Mouse (Mus musculus) gastrocnemius, postnatal 36 days (tissue): Measurements from ENCODE around the gene Cited2. TPM values are rescaled to one million over a fixed set of nuclear protein-coding genes. Genes with fewer than 3 reads are reported as not detected.

Source experiments
- DNase-seq, 2 experiments: peaks; one replicate each; pipeline ENCODE4 v3.0.0; 2022
- intact Hi-C: fragments of 180-260 bp; cut with DNase I; formaldehyde crosslinking; loops from one replicate; pipeline ENCODE4 v1.15.1; 2025
- total RNA-seq, 2 experiments: library from RNA; stranded (reverse); gene quantifications; 2 replicates each; pipeline ENCODE4 v1.2.3; 2021

Gene Cited2
- total RNA-seq, 2 experiments from 2014 or later = 45.9 to 51.3 TPM

DNA sequence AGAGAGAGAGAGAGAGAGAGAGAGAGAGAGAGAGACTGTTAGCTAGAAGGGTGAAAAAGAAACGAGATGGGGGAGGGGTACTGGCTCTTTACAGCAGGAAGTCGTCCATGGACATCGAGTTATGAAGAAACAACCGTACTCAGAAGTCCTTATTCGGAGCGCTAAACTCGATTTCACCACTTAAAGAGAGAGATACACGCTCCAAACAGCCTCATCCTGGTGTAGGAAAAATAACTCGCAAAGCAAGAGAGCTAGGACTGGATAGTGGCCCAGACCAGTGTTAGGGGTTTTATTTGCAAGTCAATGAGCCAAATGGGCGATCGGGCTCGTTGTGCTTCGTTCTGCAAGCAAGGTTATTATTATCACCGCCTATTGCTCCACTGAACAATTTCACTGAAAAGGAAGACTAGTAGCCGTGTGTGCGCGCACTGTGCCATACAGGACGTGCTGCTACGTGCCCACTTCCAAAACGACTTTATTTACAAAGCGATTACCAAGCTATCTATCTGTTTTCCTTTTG, 1.4 kb upstream of the Cited2 start:
- intact Hi-C loops = loop anchor here (5.0 to 10.0 kb wide), 4 partner anchors 199 to 1167 kb away; no protein-coding TSS in a partner anchor
- DNase-seq = no peak

DNA sequence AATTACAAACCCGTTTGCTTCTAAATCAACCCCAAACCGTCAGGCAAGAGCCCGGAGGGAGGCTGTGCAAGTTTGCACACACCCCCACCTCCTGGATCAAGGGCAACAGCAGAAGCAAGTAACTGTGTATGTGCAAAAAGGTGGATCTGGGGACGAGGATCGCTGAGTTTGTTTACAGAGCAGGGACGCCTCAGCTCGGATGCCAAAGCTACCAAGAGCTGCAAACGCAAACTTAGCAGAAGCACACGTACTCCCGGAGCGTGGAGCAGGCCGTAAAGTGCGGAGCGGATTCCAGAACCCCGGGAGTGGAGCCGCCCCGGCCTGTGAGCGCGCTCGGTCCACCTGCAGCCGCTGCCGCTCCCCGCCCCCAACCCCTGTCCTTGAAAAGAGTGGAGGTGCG, 860 bp upstream of the Cited2 start:
- intact Hi-C loops = loop anchor here (5.0 to 10.0 kb wide), 4 partner anchors 200 to 1167 kb away; no protein-coding TSS in a partner anchor
- peak; percentile 93 to 96 for DNase-seq

DNA sequence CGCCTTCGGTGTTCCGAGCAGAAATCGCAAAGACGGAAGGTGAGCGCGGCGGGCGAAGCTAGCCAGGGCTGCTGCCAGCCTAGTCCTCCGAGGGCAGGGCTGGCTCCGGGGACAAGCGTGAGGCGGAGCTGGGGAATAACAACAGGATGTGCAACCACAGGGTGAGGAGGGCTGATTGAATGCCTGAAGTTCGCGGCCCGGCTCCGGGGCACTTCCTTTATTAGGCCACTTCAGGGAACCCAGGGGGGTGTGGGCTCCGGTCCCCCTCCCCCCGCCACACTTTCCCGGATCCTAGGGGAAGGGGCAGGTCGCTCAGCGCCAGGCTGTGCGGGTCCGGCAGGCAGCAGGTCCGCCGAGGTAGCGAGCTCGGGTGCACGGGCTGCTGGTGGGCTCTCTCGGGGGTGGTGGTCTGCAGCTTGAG, 413 bp downstream of the Cited2 start:
- no peak for DNase-seq
- intact Hi-C loops = loop anchor here (5.0 to 10.0 kb wide), 4 partner anchors 201 to 1169 kb away; no protein-coding TSS in a partner anchor

DNA sequence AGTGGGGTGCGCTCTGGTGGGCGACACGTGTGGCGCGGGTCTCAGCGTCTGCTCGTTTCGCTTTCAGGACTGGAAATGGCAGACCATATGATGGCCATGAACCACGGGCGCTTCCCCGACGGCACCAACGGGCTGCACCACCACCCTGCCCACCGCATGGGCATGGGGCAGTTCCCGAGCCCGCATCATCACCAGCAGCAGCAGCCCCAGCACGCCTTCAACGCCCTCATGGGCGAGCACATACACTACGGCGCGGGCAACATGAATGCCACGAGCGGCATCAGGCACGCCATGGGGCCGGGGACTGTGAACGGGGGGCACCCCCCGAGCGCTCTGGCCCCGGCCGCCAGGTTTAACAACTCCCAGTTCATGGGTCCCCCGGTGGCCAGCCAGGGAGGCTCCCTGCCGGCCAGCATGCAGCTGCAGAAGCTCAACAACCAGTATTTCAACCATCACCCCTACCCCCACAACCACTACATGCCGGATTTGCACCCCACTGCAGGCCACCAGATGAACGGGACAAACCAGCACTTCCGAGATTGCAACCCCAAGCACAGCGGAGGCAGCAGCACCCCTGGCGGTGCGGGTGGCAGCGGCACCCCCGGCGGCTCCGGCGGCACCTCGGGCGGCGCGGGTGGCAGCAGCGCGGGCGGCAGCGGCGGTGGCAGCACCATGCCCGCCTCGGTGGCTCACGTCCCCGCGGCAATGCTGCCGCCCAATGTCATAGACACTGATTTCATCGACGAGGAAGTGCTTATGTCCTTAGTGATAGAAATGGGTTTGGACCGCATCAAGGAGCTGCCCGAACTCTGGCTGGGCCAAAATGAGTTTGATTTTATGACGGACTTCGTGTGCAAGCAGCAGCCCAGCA, 1.1 kb downstream of the Cited2 start:
- intact Hi-C loops = loop anchor here (5.0 to 10.0 kb wide), 4 partner anchors 202 to 1169 kb away; no protein-coding TSS in a partner anchor
- peak; percentile 52 to 67 for DNase-seq

DNA sequence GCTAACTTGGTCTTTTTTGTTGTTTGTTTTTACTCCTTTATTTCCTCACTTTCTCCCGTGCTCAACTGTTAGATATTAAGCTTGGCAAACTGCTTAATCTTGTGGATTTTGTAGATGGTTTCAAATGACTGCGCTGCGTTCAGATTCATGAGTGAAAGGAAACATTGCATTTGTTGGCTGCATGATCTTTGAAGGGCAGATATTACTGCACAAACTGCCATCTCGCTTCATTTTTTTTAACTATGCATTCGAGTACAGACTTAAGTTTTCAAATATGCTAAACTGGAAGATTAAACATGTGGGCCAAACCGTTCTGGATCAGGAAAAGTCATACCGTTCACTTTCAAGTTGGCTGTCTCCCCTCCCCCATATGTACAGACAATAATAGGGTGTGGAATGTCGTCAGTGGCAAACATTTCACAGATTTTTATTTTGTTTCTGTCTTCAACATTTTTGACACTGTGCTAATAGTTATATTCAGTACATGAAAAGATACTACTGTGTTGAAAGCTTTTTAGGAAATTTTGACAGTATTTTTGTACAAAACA, 2.1 kb downstream of the Cited2 start:
- intact Hi-C loops = loop anchor here (10.0 kb wide), 3 partner anchors 360 to 1170 kb away; no protein-coding TSS in a partner anchor
- DNase-seq = no peak

DNA sequence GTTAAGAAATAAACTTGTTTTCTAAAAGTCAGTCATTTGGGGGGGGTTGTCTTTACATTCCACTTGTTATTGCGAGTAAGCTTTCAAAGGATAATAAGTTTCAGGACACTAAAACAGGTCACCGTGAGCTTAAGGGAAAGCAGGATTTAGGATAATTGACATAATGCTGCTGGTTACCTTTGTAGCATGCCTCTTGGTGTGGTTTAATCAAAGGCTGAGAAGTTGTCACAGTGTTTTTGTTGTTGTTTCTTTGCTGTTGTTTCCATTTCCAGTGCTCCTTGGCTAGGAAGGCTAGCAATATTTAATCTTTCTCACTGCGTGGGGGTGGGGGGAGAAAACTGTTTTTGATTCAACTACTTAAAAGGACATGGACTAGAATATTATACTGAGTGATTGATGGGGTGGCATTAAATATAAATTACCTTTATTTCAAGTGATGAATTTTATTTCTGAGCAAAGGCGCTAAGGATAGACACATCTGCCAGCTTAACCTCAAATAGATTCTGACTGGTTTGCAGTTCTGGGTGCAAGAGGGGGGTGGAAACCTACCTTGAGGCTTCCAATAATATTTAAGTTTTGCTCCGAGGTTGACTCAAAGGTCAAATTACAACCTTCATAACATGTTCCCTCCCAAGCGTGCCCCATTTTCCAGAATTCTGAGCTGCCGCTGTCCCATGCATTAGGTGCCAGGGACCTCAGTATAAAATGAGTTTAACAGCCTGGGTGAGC, 2.8 kb downstream of the Cited2 start:
- intact Hi-C loops = loop anchor here (10.0 kb wide), 3 partner anchors 361 to 1171 kb away; no protein-coding TSS in a partner anchor
- DNase-seq = no peak

DNA sequence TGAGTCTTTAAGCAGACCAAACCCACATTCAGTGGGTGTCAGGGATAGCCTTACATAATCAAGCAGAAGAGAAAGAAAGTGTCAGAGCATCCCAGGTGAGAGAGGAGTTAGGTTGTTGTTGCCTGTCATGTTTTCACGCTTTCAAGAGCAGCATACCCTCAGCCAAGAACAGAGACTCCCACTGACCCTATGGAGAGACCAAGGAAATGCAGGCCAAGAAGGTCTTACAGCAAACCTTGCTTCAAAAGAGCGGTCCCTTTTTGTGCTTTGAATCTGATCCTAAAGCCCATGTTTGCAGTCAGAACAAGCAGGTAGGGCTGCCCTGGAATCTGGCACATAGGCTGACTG, 3.3 kb downstream of the Cited2 start:
- intact Hi-C loops = loop anchor here (10.0 kb wide), 3 partner anchors 362 to 1172 kb away; no protein-coding TSS in a partner anchor
- DNase-seq = no peak

DNA sequence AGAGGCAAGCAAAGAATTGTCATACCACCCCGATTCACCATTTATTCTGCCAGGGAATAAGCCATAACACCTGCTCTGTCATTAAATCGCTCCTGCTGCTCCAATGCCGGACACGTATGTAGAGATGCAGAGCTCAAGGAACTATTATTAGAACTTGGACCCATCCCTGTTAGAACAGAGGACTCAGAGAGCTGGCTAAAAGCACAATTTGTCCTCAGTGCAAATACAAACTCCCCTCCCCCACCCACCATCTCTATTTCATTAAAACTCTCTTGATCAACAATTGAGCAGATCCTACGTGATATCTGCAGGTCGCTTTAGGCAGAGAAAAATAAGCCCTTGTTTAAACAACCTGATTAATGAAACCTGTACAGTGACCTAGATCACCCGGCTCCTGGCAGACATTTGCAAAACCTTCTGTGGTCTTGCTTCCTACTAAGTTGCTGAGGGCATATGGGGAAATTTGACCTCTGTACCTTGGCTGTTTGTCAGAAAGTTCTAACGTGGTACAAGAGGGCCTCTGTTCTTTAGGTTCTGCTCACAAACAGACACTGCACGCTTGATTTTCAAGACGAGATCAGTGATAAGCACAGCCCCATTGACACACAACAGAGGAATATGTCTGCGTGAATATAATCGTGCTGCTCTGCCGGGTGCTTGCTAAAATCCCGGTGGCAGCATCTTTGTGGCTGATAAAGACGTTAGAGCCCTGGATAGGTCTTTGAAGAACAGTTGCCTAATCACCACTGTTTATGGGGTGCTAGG, 4.3 kb downstream of the Cited2 start:
- intact Hi-C loops = loop anchor here (10.0 kb wide), 3 partner anchors 363 to 1173 kb away; no protein-coding TSS in a partner anchor
- peak in 1 of 2 experiments; percentile 28 for DNase-seq

DNA sequence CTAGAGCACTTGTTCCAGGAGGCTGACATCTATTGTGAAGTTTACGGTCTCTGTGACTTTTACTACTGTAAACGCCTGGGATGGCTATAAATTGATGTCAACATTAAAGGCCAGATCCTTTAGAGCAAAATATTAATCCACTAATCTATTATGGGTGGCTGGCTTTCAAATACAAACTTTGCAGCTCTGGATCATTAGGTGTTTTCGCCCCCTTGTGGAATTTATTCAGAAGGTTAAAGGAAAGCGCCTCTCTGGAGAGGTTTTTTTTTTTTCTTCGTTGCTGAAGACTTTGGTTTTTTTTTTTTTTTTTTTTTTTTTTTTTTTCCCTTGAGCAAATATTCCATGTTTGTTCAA, 4.9 kb downstream of the Cited2 start:
- intact Hi-C loops = loop anchor here (10.0 kb wide), 3 partner anchors 363 to 1173 kb away; no protein-coding TSS in a partner anchor
- DNase-seq = no peak

DNA sequence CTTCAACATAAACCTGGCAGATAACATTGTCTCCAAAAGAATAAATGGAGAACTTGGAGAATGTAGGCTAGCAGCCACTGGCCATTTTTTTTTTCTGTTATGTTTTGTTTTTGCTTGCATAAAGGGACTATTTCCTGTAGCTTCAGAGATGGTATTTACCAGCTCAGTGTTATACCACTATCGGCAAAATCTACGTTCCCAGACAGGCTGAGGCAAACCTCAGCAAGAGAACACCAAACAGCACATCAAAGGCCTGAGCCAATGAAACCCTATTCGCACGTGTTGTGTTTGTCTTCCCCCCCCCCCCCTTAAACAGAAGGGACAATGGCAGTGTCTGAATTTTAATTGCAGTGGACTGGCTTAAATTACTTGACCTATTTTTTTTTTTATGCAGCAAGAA, 5.7 kb downstream of the Cited2 start:
- intact Hi-C loops = loop anchor here (10.0 kb wide), 3 partner anchors 364 to 1174 kb away; no protein-coding TSS in a partner anchor
- DNase-seq = no peak

DNA sequence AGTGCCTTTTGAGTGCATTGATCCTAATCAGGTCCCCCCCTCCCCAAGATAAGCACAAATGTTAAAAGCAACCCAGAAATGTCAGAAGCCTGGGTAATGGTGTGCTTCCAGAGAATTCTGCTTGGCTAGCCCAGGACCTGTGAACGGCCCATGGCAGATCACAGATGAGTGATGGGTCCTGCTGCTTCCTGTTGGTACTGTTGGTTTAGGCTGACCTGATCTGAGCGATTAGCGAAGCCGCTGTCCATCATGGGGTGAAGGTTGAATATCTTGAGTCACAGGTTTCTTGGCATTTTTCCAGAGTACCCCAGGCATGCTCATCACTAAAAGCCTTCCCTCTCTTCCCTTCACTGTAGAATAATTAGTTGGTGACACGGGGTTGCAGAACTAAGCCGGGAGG, 6.5 kb downstream of the Cited2 start:
- intact Hi-C loops = loop anchor here (10.0 kb wide), 3 partner anchors 365 to 1175 kb away; no protein-coding TSS in a partner anchor
- no peak for DNase-seq

DNA sequence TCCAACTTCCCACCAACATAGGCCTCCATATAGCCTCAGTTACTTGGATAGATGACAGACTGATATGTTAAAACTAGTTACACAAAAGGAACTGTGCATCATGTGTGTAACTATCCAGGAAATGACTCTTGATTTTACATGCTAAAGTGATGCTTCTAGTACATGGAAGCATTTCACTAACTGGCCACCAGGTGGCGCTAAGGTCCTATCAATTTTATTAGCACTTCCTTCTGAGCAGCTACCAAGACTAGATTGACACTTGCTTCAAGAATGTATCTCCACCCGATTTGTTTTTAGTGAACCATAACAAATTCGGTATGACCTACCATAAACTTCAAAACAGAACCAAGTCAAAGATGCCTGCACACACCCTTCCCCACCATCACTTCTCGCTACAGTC, 10.0 kb downstream of the Cited2 start:
- peak; percentile 58 to 66 for DNase-seq
- intact Hi-C loops = loop anchor here (2.0 to 10.0 kb wide), 3 partner anchors 138 to 464 kb away; no protein-coding TSS in a partner anchor

DNA sequence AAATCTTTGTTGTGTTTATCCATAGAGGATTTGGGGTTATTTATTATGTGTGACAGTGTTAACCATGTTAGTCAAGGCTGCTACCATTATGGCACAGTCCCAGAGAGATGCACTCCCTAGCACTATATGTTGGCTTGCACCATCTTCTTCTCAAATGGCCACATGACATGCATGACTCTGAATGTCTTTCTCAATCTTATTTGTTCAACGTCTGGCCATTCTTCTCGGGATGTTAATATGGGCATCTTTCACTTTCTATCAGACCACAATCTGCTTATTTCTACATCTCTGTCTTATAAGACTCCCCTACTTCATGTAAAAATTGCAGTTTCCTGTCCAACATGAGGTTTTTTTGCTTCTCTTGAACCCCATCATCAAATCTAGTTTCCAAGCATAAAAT, 19.6 kb downstream of the Cited2 start:
- intact Hi-C loops = no loop called here
- DNase-seq = no peak

DNA sequence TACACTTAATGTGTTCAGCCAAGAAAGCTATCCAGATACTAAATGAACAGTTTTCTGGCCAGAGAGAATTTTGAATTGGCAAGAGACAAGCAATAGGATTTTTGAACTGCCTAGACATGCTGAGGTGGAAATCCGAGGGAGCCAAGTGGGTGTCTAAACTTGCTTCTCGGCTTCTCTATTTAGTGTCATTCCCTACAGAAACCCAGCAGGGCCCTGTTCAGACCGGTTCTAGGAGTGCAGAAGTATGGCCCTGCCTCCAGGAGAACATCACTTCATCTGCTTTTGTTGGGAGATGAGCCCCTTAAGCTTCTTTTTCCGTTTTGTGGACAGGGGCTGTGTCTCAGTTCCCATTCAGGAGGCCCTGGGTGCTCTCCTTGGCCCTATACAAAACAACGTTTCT, 29.5 kb downstream of the Cited2 start:
- DNase-seq = no peak
- intact Hi-C loops = no loop called here

DNA sequence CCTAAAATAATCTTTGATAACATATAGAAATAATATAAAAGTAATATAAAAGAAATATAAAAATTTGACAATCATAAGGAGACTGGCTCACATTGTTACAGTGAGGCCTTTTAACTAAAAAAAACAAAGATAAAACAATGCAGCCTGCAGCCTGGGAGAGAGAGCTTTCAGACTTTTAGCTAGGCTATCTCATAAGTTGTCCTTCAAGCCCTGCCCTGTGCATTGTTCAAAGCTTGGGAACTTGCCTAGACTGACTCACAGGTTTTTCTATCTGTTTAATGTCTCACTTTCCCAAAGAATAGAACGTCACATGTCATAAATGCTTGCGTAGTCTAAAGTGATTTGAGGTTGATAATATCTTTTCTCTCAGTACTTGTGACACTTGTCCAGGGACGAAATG, 36.8 kb downstream of the Cited2 start:
- intact Hi-C loops = no loop called here
- no peak for DNase-seq

DNA sequence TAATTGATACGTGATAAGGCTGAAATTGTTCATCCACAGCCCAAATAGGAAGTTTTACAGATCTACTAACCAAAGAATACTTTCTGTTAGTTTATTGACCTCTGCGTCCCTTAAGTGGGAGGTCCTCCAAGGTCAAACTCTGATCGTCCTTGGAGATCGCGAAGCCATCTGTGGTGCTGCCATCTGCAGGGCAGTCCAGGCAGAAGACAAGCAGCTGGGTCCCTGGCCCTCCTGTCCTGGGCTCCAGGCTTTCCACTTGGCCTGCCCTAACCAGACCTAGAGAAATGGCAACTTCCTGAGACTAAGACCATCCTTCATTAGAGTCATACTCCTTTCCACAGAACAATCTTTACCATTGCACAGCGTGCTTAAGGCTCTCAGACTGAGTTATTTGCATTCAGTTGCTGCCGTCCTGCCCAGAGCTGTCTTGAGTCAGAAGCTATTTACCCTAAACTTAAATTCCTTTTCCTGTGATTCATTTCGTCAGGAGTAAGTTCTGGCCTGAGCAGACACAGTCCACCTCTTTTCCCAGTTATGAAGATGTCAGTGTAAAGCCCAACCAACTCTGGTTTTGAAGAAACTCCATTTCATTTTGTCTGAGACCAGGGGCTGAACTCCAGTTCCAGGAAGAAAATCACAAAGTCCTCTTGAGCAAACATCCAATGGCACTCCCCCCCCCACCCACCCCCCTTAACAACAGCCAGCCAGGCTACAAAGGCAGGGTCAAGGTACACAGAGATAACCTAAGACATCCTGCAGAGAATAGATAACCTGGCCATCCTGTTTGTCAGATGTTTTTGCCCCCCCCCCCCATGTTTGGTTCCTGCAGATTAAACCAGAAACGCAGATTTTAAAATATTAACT, 38.0 kb downstream of the Cited2 start:
- no peak for DNase-seq
- intact Hi-C loops = no loop called here

DNA sequence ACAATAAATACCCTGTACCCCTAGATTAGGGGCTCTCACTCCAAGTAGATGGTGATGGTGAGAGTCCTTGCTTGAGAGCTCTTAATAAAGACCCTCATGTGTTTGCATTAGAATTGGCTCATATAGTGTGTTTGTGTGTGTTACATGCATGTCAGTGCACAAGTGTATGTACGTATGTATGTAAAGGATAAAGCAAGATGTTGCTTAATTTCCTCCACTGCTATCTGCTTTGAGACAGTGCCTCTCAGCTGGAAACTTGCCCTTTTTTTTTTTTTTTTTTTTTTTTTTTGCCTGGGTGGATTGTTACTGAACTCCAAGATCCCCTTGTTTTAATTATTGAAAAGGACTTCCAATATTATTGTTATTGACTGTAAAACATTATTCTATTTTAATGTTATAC, 38.6 kb downstream of the Cited2 start:
- intact Hi-C loops = no loop called here
- DNase-seq = no peak

DNA sequence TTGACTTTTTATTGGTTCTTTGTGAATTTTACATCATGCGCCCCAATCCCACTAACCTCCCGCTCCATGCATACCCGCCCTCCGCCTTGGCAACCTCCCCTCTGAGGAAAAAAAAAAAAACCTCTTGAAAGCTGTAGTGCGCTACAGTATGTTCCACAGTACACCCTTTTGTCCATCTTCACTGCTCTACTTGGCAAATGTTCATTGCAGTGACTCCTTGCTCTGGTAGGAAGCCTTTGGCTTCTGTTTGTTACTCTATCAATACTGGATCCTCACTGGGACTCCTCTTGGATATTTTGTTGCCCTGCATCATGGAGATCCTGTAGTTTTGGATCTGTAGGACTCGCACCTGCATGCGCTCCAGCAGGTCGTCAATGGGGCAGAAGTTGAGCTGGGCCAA, 39.9 kb downstream of the Cited2 start:
- DNase-seq = no peak
- intact Hi-C loops = no loop called here

DNA sequence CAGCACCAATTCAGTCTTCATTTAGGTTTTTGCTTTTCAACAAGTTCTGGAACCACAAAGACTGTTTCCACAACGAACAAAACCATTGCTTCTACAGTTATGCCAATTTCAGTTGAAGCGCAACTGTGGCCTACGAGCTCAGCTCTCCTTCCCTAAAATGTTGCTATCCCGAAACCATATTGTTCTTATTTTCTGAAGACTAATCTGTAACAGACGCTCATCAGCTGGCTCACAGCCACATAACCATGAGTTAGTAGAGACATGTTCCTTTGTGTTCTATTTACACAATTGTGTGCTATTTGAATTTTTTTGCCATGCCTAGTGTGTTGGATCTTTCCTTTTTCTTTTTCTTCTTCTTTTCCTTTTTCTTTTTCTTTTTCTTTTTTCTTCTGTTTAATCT, 46.8 kb downstream of the Cited2 start:
- no peak for DNase-seq
- intact Hi-C loops = no loop called here
